Mouse (Mus musculus) stomach, postnatal 0 days (tissue): ENCODE data around the gene Gm20489. TPM values are rescaled to one million over a fixed set of nuclear protein-coding genes. Genes with fewer than 3 reads are reported as not detected.

Experiments
- ATAC-seq: fragments of 200-750 bp; cut with Nextera tagmentation; 2 replicates; pipeline ENCODE4 v1.8.0; 2017; ENCODE audit not compliant: low FRiP score, low TSS enrichment
- DNase-seq: peaks from one replicate; pipeline ENCODE4 v3.0.0-alpha.2; 2016; ENCODE audit warnings: low spot score
- H3K27ac ChIP-seq: fragments of 300-500 bp; sonication (generic); replicated peaks from 2 replicates; pipeline ENCODE4 v1.5.1; 2014; ENCODE audit warnings: mild to moderate bottlenecking, control low read depth
- H3K27me3 ChIP-seq: fragments of 300-500 bp; sonication (generic); 2 replicates; pipeline ENCODE4 v1.6.1; 2014; ENCODE audit warnings: low read length; ENCODE audit not compliant: control insufficient read depth, insufficient read depth
- H3K36me3 ChIP-seq: fragments of 300-500 bp; sonication (generic); 2 replicates; pipeline ENCODE4 v1.6.1; 2014; ENCODE audit warnings: low read length, mixed read lengths; ENCODE audit not compliant: control insufficient read depth, insufficient read depth
- H3K4me1 ChIP-seq: fragments of 300-500 bp; sonication (generic); replicated peaks from 2 replicates; pipeline ENCODE4 v1.6.1; 2014; ENCODE audit warnings: antibody characterized with exemption; ENCODE audit not compliant: control insufficient read depth, insufficient read depth
- H3K4me2 ChIP-seq: fragments of 300-500 bp; sonication (generic); replicated peaks from 2 replicates; pipeline ENCODE4 v1.6.1; 2014; ENCODE audit warnings: low read depth, mild to moderate bottlenecking, control low read depth, moderate library complexity
- H3K4me3 ChIP-seq: fragments of 300-500 bp; sonication (generic); 2 replicates; pipeline ENCODE4 v1.5.1; 2014; ENCODE audit warnings: low read depth, low read length, control low read depth
- H3K9ac ChIP-seq: fragments of 300-500 bp; sonication (generic); 2 replicates; pipeline ENCODE4 v1.6.1; 2014; ENCODE audit warnings: mild to moderate bottlenecking, low read length, control low read depth, mixed read lengths
- H3K9me3 ChIP-seq: fragments of 300-500 bp; sonication (generic); 2 replicates; pipeline ENCODE4 v1.6.1; 2016; ENCODE audit warnings: low read length; ENCODE audit not compliant: control insufficient read depth
- CTCF ChIP-seq: IDR thresholded peaks from 2 replicates; pipeline ENCODE4 v1.5.1; 2016; ENCODE audit warnings: antibody characterized with exemption, low read depth, mild to moderate bottlenecking, moderate library complexity
- EP300 ChIP-seq: optimal IDR thresholded peaks from 2 replicates; pipeline ENCODE3; 2016; ENCODE audit warnings: antibody characterized with exemption
- WGBS: fragments of 180-500 bp; shearing (Covaris S2); extraction: QIAGEN DNeasy Blood & Tissue Kit; methylation state at CpG from one replicate; pipeline ENCODE4 v1.1.7; 2014; 5-methylcytosine and 5-hydroxymethylcytosine counted together
- polyA plus RNA-seq: library from polyadenylated mRNA; unstranded; fragments of >200 nt; fragmentation: Nextera tagmentation; extraction: Ambion mirVana; gene quantifications from 2 replicates; pipeline ENCODE4 v1.2.1, GENCODE M21; 2015

The Gm20489 gene
- polyA plus RNA-seq, 1 experiment from 2014 or later = not detected

GRCm38 (mm10) chrX:101268025-101268754, 633 bp downstream of the Gm20489 start, which contains the start of gene Il2rg:
TSS of gene Il2rg (minus strand) at chrX:101268255.
- Histone ChIP-seq H3K9ac (no peak within 1 kb of the TSS), H3K4me3 (no peak within 1 kb of the TSS), H3K4me1 (no peaks in the 10 kb centered on the region), H3K36me3 (no peaks in the 10 kb centered on the region), H3K4me2 (no peak within 1 kb of the TSS), H3K9me3 (no peaks in the 10 kb centered on the region), H3K27ac (no peak within 1 kb of the TSS), H3K27me3 (no peaks in the 10 kb centered on the region)
- 47% methylated on average over 5 of the region's 5 CpGs for WGBS
- ATAC-seq (no peak), DNase-seq (no peak)
- TF ChIP-seq CTCF (no peak), EP300 (no peak)

GRCm38 (mm10) chrX:101266631-101267030, 2.2 kb downstream of the Gm20489 start:
- ATAC-seq = no peak
- H3K27me3 ChIP-seq = no peaks in the 10 kb centered on the region

GRCm38 (mm10) chrX:101263892-101264291, 4.9 kb downstream of the Gm20489 start, which contains the start of gene Gm614:
TSS of gene Gm614 (minus strand) at chrX:101263992.
- no peaks in the 10 kb centered on the region for H3K36me3 ChIP-seq
- no peaks in the 10 kb centered on the region for H3K9me3 ChIP-seq
- no peaks in the 10 kb centered on the region for H3K4me1 ChIP-seq
- DNase-seq (no peak), ATAC-seq (no peak)
- H3K9ac ChIP-seq = no peak within 1 kb of the TSS
- TF ChIP-seq EP300 (no peak), CTCF (no peak)
- 100% methylated on average over 1 of the region's 1 CpGs for WGBS
- H3K27me3 ChIP-seq = no peaks in the 10 kb centered on the region
- H3K27ac ChIP-seq = no peak within 1 kb of the TSS
- H3K4me2 ChIP-seq = no peak within 1 kb of the TSS
- H3K4me3 ChIP-seq = no peak within 1 kb of the TSS

More at GRCm38 (mm10) chrX:101266631-101267030, 2.2 kb downstream of the Gm20489 start:
- Histone ChIP-seq H3K4me1 (no peaks in the 10 kb centered on the region), H3K27ac (no peak overlapping the region), H3K36me3 (no peaks in the 10 kb centered on the region), H3K9me3 (no peaks in the 10 kb centered on the region), H3K4me2 (no peak overlapping the region), H3K9ac (no peak overlapping the region), H3K4me3 (no peak overlapping the region)
- TF ChIP-seq CTCF = no peak
- no peak for DNase-seq
- WGBS = 90% methylated on average over 6 of the region's 6 CpGs

GRCm38 (mm10) chrX:101260441-101261325, 8.1 kb downstream of the Gm20489 start:
- Histone ChIP-seq H3K27ac (no peak overlapping the region), H3K4me2 (no peak overlapping the region), H3K4me3 (no peak overlapping the region), H3K27me3 (no peaks in the 10 kb centered on the region), H3K4me1 (no peaks in the 10 kb centered on the region), H3K9me3 (no peaks in the 10 kb centered on the region), H3K9ac (no peak overlapping the region), H3K36me3 (no peaks in the 10 kb centered on the region)
- no peak for DNase-seq
- no peak for TF ChIP-seq EP300
- no peak for TF ChIP-seq CTCF
- ATAC-seq = peak; percentile 49
- WGBS = 42% methylated on average over 6 of the region's 13 CpGs

- TF ChIP-seq EP300 (no peak), CTCF (peak; percentile 52)
- WGBS = 78% methylated on average over 13 of the region's 13 CpGs
- Histone ChIP-seq H3K9me3 (no peaks in the 10 kb centered on the region), H3K36me3 (no peaks in the 10 kb centered on the region), H3K27ac (no peak overlapping the region), H3K27me3 (no peaks in the 10 kb centered on the region), H3K4me1 (no peaks in the 10 kb centered on the region), H3K4me2 (no peak overlapping the region), H3K4me3 (no peak overlapping the region), H3K9ac (no peak overlapping the region)
- ATAC-seq (no peak), DNase-seq (peak; percentile 29)
Observed at GRCm38 (mm10) chrX:101256603-101257002, 12.2 kb downstream of the Gm20489 start.
